Mouse (Mus musculus) hematopoietic multipotent progenitor cell, adult 10-12 weeks (in vitro differentiated cells): ENCODE results near the gene Bmp5. TPM values are rescaled to one million over a fixed set of nuclear protein-coding genes. Genes with fewer than 3 reads are reported as not detected.

Source experiments
- polyA plus RNA-seq: library from polyadenylated mRNA; stranded (reverse); fragments of >175 nt; gene quantifications from 2 replicates; pipeline ENCODE4 v1.2.3, GENCODE M21; 2012; ENCODE audit warnings: low replicate concordance

Bmp5 gene
- not detected in 2 replicates for polyA plus RNA-seq

GRCm38 (mm10) chr9:75775129-75775845, at the start of gene Bmp5:
Bmp5 (plus strand) TSS chr9:75775364.

Other genes starting within 250 kb of the Bmp5 start
- gene Tmod3, start 215.7 kb upstream of the Bmp5 start, polyA plus RNA-seq, result 18.5 and 30.1 TPM in 2 replicates
- gene Tmod2, start 164.0 kb upstream of the Bmp5 start, polyA plus RNA-seq, result 0.10 and 0.19 TPM in 2 replicates
- gene Lysmd2, start 149.6 kb upstream of the Bmp5 start, polyA plus RNA-seq, result 13.9 and 35.7 TPM in 2 replicates
- not detected in 2 replicates for gene Scg3, start 91.3 kb upstream of the Bmp5 start, polyA plus RNA-seq
- gene Hmgcll1, start 239.5 kb downstream of the Bmp5 start, polyA plus RNA-seq, result 0.17 TPM in 1 of 2 replicates, not detected in the other